Mouse (Mus musculus) G1E (cell line): ENCODE results near the gene Megf9. TPM values are rescaled to one million over a fixed set of nuclear protein-coding genes. Genes with fewer than 3 reads are reported as not detected.

ENCODE experiments used
- ATAC-seq: 2 replicates; pipeline ENCODE4 v1.8.0; 2016; ENCODE audit warnings: mild to moderate bottlenecking; ENCODE audit not compliant: insufficient number of reproducible peaks, poor library complexity, low FRiP score, severe bottlenecking; ENCODE audit errors: extremely low read depth
- DNase-seq: peaks from one replicate; pipeline ENCODE4 v3.0.0; 2012; ENCODE audit warnings: low spot score
- H3K27me3 ChIP-seq: 2 replicates; pipeline ENCODE4 v1.6.1; 2012; ENCODE audit warnings: mild to moderate bottlenecking, low read length, inconsistent platforms; ENCODE audit not compliant: insufficient read depth
- H3K36me3 ChIP-seq: replicated peaks from 2 replicates; pipeline ENCODE3; 2012; ENCODE audit warnings: mild to moderate bottlenecking, inconsistent platforms
- H3K4me1 ChIP-seq: 2 replicates; pipeline ENCODE4 v1.6.1; 2012; ENCODE audit warnings: low read depth, low read length, inconsistent platforms, mixed read lengths; ENCODE audit not compliant: insufficient read depth
- H3K4me3 ChIP-seq: 2 replicates; pipeline ENCODE4 v1.5.1; 2012; ENCODE audit warnings: low read depth, mild to moderate bottlenecking, inconsistent platforms, low read length, moderate library complexity, mixed read lengths
- H3K9me3 ChIP-seq: replicated peaks from 2 replicates; pipeline ENCODE4 v1.6.1; 2012; ENCODE audit warnings: inconsistent platforms
- CTCF ChIP-seq: IDR thresholded peaks from 2 replicates; pipeline ENCODE4 v1.5.1; 2012; ENCODE audit warnings: low read depth, low read length, inconsistent platforms, mixed read lengths
- GATA1 ChIP-seq: IDR thresholded peaks from 2 replicates; pipeline ENCODE4 v1.6.1; 2012; ENCODE audit warnings: borderline replicate concordance, low read length, inconsistent platforms, mixed read lengths
- GATA2 ChIP-seq: IDR thresholded peaks from 2 replicates; pipeline ENCODE4 v1.6.1; 2012; ENCODE audit warnings: low read depth, low read length, inconsistent platforms, borderline replicate concordance
- POLR2AphosphoS5 ChIP-seq: IDR thresholded peaks from 2 replicates; pipeline ENCODE4 v1.6.1; 2012; ENCODE audit warnings: low read depth, low read length, inconsistent platforms; ENCODE audit not compliant: insufficient replicate concordance
- TAL1 ChIP-seq: conservative IDR thresholded peaks from 2 replicates; pipeline ENCODE4 v1.6.1; 2012; ENCODE audit warnings: low read depth, low read length, inconsistent platforms, mixed read lengths
- polyA plus RNA-seq: library from polyadenylated mRNA; stranded (reverse); fragments of >175 nt; gene quantifications from 2 replicates; pipeline ENCODE4 v1.2.3, GENCODE M21; 2012
- total RNA-seq, 2 experiments: library from RNA; stranded (forward) in 1 of 2; stranded (reverse) in 1 of 2; fragments of 200-1000 nt in 1 of 2; fragments of >200 nt in 1 of 2; fragmentation: Nextera tagmentation in 1 of 2; gene quantifications; 2 replicates each; pipeline ENCODE4 v1.2.3; 2014 to 2017

Gene Megf9
- total and polyA plus RNA-seq, 3 experiments, result under 0.01 TPM; not detected in 2

DNA sequence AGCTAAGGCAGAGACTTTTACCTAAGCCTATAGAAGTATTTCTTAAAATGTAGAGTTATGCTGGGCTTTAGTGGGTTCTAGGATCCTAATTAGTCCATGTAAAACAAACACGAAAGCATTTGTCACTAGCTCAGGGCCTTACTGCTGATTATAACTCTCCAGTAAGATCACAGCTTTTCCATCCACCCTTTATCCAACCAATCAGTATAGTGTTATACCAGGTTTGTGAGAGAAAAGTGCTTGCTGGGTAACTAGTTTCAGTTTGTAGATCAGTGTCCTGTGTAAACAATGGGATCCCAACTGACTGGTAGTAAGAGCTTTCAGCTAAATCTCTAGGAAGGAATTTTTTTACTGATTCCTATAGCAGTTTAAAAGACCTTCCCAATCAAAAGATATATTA, 3.8 kb downstream of the Megf9 start:
- DNase-seq (no peak), ATAC-seq (no peak)
- no peaks in the 10 kb centered on the region for H3K27me3 ChIP-seq
- TF ChIP-seq TAL1 (no peak), GATA1 (no peak), CTCF (no peak), POLR2AphosphoS5 (no peak), GATA2 (no peak)
- no peaks in the 10 kb centered on the region for H3K4me1 ChIP-seq
- peaks cover 21% of the 10 kb centered on the region for H3K9me3 ChIP-seq
- no peaks in the 10 kb centered on the region for H3K36me3 ChIP-seq
- H3K4me3 ChIP-seq, result no peak overlapping the region

DNA sequence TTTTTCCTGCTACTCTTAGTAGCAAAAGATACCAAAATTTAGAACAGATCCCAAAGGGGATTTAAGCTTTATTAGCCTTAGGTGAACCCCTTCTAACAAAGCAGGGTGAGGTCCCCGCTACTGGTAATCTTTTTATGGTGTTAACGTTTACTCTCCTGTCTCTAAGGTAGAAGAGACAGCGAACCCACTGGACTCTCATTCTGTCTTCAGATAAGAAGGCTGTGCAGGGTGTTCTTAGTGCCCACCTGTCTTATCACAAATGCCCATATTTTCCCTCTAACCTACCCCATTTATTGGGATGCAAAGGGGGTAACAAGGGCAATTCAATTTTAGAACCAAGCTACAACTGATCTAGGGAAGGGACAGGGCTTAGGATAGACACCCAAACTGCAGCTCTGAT, 6.2 kb downstream of the Megf9 start:
- Histone ChIP-seq H3K4me3 (no peak overlapping the region), H3K4me1 (no peaks in the 10 kb centered on the region), H3K27me3 (no peaks in the 10 kb centered on the region), H3K9me3 (no peaks in the 10 kb centered on the region), H3K36me3 (no peaks in the 10 kb centered on the region)
- TF ChIP-seq GATA2 (no peak), CTCF (no peak), POLR2AphosphoS5 (no peak), GATA1 (no peak), TAL1 (no peak)
- ATAC-seq (no peak), DNase-seq (no peak)

DNA sequence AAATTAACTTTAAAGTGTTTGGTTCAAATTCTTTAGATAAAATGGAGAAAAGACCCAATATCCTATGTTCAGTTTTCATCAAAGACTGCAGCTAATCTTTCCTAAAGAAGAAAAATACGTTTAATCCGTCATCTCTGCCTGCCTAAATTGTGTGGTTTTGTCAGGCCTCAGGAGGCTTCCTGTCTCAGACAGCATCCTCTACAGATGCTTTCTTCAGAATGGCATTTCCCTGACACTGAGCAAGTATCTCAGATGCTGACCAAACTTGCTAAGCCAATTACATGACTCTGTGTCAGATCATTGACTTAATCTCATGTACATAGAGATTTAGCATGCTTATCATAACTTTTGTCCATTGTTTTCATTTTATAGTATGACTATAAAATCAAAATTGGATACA, 11.4 kb downstream of the Megf9 start:
- no peak for TF ChIP-seq POLR2AphosphoS5
- TF ChIP-seq GATA1, result no peak
- no peak for TF ChIP-seq TAL1
- no peak for TF ChIP-seq GATA2
- no peak for TF ChIP-seq CTCF
- Histone ChIP-seq H3K36me3 (no peaks in the 10 kb centered on the region), H3K4me3 (no peak overlapping the region), H3K27me3 (no peaks in the 10 kb centered on the region), H3K4me1 (no peaks in the 10 kb centered on the region), H3K9me3 (no peaks in the 10 kb centered on the region)
- DNase-seq (no peak), ATAC-seq (no peak)

DNA sequence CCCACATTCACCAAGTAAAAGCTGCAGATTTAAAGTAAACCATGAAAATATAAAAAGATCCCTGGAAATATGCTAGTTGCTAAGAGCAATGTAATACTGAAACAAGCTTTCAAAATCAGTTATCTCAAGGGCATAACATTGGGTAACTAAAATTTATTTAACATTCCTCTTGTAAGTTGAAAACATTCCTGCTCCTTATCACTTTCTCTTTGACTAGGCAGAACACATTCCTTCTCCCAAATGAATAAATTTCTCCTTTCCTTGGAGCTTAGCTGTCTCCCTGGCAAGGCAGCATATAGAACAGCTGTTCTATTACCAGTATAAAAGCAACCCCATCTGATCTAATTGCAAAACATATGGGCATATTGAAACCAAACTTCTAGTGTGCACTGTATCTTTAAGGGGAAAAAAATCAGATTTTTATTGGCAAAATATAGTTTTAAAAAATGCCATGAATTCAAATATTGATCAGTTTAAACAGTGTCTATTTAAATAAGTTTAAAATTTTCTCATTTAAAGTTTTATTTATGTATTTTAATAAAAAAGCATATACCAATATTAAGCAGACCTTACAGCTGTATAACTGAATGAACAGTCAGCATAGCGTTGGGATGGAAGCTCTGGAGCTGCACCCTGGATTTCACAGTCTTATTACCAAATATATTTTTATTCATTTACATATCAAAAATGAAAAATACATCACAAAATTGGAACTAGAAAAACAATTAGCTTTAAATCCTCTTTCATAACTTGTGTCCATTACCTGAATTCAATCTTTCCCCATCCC, 13.1 kb downstream of the Megf9 start:
- no peaks in the 10 kb centered on the region for H3K27me3 ChIP-seq
- no peaks in the 10 kb centered on the region for H3K36me3 ChIP-seq
- H3K4me1 ChIP-seq, result no peaks in the 10 kb centered on the region
- ATAC-seq (no peak), DNase-seq (no peak)
- TF ChIP-seq POLR2AphosphoS5 (no peak), GATA2 (no peak), CTCF (no peak), TAL1 (no peak), GATA1 (no peak)
- H3K9me3 ChIP-seq, result no peaks in the 10 kb centered on the region
- H3K4me3 ChIP-seq, result no peak overlapping the region

DNA sequence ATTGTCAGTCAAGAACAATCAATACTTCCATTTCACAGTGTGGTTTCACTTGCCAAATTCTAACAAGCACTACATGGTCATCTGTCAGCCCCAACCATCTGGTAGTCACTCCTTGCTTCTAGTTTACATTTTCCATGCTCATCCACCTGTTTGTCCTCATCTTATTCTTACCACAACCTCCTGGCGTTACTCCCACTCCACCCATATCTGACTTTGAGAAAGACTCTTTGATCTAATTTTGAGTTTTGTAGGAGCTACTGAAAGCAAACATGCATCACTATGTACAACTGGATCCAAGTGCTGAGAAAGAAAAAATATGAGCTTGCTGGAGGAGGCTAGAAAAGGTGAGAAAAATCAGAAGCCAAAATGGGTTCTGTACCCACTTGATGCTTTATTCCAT, 17.1 kb downstream of the Megf9 start:
- DNase-seq (no peak), ATAC-seq (no peak)
- TF ChIP-seq POLR2AphosphoS5, result no peak
- no peak for TF ChIP-seq TAL1
- TF ChIP-seq CTCF, result no peak
- no peak for TF ChIP-seq GATA2
- TF ChIP-seq GATA1, result no peak
- H3K36me3 ChIP-seq, result no peaks in the 10 kb centered on the region
- H3K4me1 ChIP-seq, result no peaks in the 10 kb centered on the region
- no peaks in the 10 kb centered on the region for H3K27me3 ChIP-seq
- H3K4me3 ChIP-seq, result no peak overlapping the region
- H3K9me3 ChIP-seq, result no peaks in the 10 kb centered on the region

DNA sequence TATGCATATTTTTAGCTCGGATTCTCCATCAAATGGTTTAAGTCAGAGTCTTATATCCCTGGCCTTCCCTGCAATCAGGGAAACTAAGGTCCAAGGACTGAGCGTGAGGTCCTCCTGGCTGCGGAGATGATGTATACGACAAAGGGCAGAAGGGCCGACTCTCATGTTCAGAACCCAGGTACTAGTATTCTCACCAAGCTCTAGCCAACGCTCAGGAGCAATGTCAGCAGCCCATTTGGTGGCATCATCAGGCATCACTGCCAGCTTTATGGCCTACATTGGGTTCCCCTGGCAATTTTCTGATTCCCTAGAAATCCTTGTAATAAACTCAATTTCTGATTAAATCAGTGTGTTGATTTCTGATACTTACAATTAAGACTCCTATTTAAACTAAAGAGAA, 18.5 kb downstream of the Megf9 start:
- Histone ChIP-seq H3K4me1 (no peaks in the 10 kb centered on the region), H3K9me3 (no peaks in the 10 kb centered on the region), H3K4me3 (no peak overlapping the region), H3K36me3 (no peaks in the 10 kb centered on the region), H3K27me3 (no peaks in the 10 kb centered on the region)
- ATAC-seq, result no peak
- DNase-seq, result no peak
- TF ChIP-seq GATA2 (no peak), TAL1 (no peak), POLR2AphosphoS5 (no peak), CTCF (no peak), GATA1 (no peak)
